Mouse (Mus musculus) intestine, postnatal 0 days (tissue): ENCODE measurements around the gene Prmt1. TPM values are rescaled to one million over a fixed set of nuclear protein-coding genes. Genes with fewer than 3 reads are reported as not detected.

Source experiments
- ATAC-seq: fragments of 200-750 bp; cut with Nextera tagmentation; 2 replicates; pipeline ENCODE4 v1.8.0; 2017; ENCODE audit warnings: mild to moderate bottlenecking, moderate TSS enrichment, moderate library complexity
- H3K27ac ChIP-seq: fragments of 300-500 bp; sonication (generic); 2 replicates; pipeline ENCODE4 v1.5.1; 2014; ENCODE audit warnings: mild to moderate bottlenecking, low read depth, low read length, moderate library complexity
- H3K27me3 ChIP-seq: fragments of 300-500 bp; sonication (generic); replicated peaks from 2 replicates; pipeline ENCODE4 v1.6.1; 2014; ENCODE audit warnings: low read length, mixed read lengths; ENCODE audit not compliant: control insufficient read depth, insufficient read depth
- H3K36me3 ChIP-seq: fragments of 300-500 bp; sonication (generic); 2 replicates; pipeline ENCODE4 v1.6.1; 2014; ENCODE audit warnings: mild to moderate bottlenecking, moderate library complexity; ENCODE audit not compliant: control insufficient read depth, insufficient read depth
- H3K4me1 ChIP-seq: fragments of 300-500 bp; sonication (generic); replicated peaks from 2 replicates; pipeline ENCODE4 v1.6.1; 2014; ENCODE audit warnings: antibody characterized with exemption, low read length, mixed read lengths; ENCODE audit not compliant: control insufficient read depth, insufficient read depth
- H3K4me2 ChIP-seq: fragments of 300-500 bp; sonication (generic); replicated peaks from 2 replicates; pipeline ENCODE4 v1.6.1; 2014; ENCODE audit warnings: low read depth, mild to moderate bottlenecking, moderate library complexity
- H3K4me3 ChIP-seq: fragments of 300-500 bp; sonication (generic); 2 replicates; pipeline ENCODE4 v1.5.1; 2014; ENCODE audit warnings: low read depth, low read length
- H3K9ac ChIP-seq: fragments of 300-500 bp; sonication (generic); 2 replicates; pipeline ENCODE4 v1.6.1; 2014; ENCODE audit warnings: mild to moderate bottlenecking, low read depth, low read length
- H3K9me3 ChIP-seq: fragments of 300-500 bp; sonication (generic); 2 replicates; pipeline ENCODE4 v1.6.1; 2016; ENCODE audit warnings: mixed run types; ENCODE audit not compliant: control insufficient read depth
- CTCF ChIP-seq: sonication (generic); IDR thresholded peaks from 2 replicates; pipeline ENCODE4 v1.5.1; 2016; ENCODE audit warnings: low read depth, mild to moderate bottlenecking, control low read depth, antibody characterized with exemption, moderate library complexity
- WGBS: fragments of 180-500 bp; shearing (Covaris S2); extraction: QIAGEN DNeasy Blood & Tissue Kit; methylation state at CpG from one replicate; pipeline ENCODE4 v1.1.7; 2014; 5-methylcytosine and 5-hydroxymethylcytosine counted together
- polyA plus RNA-seq: library from polyadenylated mRNA; unstranded; fragments of >200 nt; fragmentation: Nextera tagmentation; extraction: Ambion mirVana; gene quantifications from 2 replicates; pipeline ENCODE4 v1.2.1, GENCODE M21; 2015

The Prmt1 gene
- polyA plus RNA-seq: 124 and 130 TPM in 2 replicates

GRCm38 (mm10) chr7:44986192-44986878 lies at the start of gene Prmt1:
Prmt1 (minus strand) TSS chr7:44986568.
- Histone ChIP-seq H3K4me1 (no peaks in the 10 kb centered on the region), H3K4me2 (peak within 1 kb of the TSS; percentile 81), H3K36me3 (peaks cover 16% of the 10 kb centered on the region), H3K4me3 (peak within 1 kb of the TSS; percentile 70), H3K27me3 (no peaks in the 10 kb centered on the region), H3K27ac (peak within 1 kb of the TSS; percentile 86), H3K9me3 (no peaks in the 10 kb centered on the region), H3K9ac (peak within 1 kb of the TSS; percentile 81)
- 0% methylated on average over 42 of the region's 42 CpGs for WGBS
- TF ChIP-seq CTCF: no peak
- ATAC-seq: peak; percentile 97

GRCm38 (mm10) chr7:45035631-45036030 lies 49.3 kb upstream of the Prmt1 start:
- WGBS: 82% methylated on average over 3 of the region's 3 CpGs
- Histone ChIP-seq H3K9me3 (no peaks in the 10 kb centered on the region), H3K36me3 (peaks cover 70% of the 10 kb centered on the region), H3K4me2 (no peak overlapping the region), H3K27me3 (no peaks in the 10 kb centered on the region), H3K4me3 (no peak overlapping the region), H3K4me1 (no peaks in the 10 kb centered on the region), H3K27ac (no peak overlapping the region), H3K9ac (no peak overlapping the region)
- no peak for ATAC-seq
- TF ChIP-seq CTCF: no peak

GRCm38 (mm10) chr7:45033722-45034359 lies 47.5 kb upstream of the Prmt1 start:
- no peak for ATAC-seq
- no peak for TF ChIP-seq CTCF
- Histone ChIP-seq H3K27ac (no peak overlapping the region), H3K4me2 (no peak overlapping the region), H3K4me1 (no peaks in the 10 kb centered on the region), H3K4me3 (no peak overlapping the region), H3K36me3 (peaks cover 70% of the 10 kb centered on the region), H3K27me3 (no peaks in the 10 kb centered on the region), H3K9me3 (no peaks in the 10 kb centered on the region), H3K9ac (no peak overlapping the region)
- 95% methylated on average over 19 of the region's 19 CpGs for WGBS

GRCm38 (mm10) chr7:45030857-45031256 lies 44.5 kb upstream of the Prmt1 start:
- Histone ChIP-seq H3K9me3 (no peaks in the 10 kb centered on the region), H3K36me3 (peaks cover 76% of the 10 kb centered on the region), H3K27ac (no peak overlapping the region; the same call in 1 of the 2 replicates), H3K4me3 (no peak overlapping the region), H3K27me3 (no peaks in the 10 kb centered on the region), H3K9ac (no peak overlapping the region), H3K4me1 (no peaks in the 10 kb centered on the region), H3K4me2 (no peak overlapping the region)
- no peak for TF ChIP-seq CTCF
- no peak for ATAC-seq
- 95% methylated on average over 8 of the region's 8 CpGs for WGBS

GRCm38 (mm10) chr7:45029995-45030394 lies 43.6 kb upstream of the Prmt1 start:
- Histone ChIP-seq H3K4me3 (no peak overlapping the region), H3K4me2 (no peak overlapping the region), H3K27me3 (no peaks in the 10 kb centered on the region), H3K9ac (no peak overlapping the region), H3K9me3 (no peaks in the 10 kb centered on the region), H3K36me3 (peaks cover 73% of the 10 kb centered on the region), H3K4me1 (no peaks in the 10 kb centered on the region), H3K27ac (no peak overlapping the region)
- whole genome bisulfite sequencing: 87% methylated on average over 6 of the region's 6 CpGs
- no peak for ATAC-seq
- no peak for TF ChIP-seq CTCF

- no peak for TF ChIP-seq CTCF
- no peaks in the 10 kb centered on the region for H3K27me3 ChIP-seq
- no peak for ATAC-seq
- peaks cover 57% of the 10 kb centered on the region for H3K36me3 ChIP-seq
- H3K4me2 ChIP-seq: no peak overlapping the region
- H3K4me3 ChIP-seq: no peak overlapping the region
- no peaks in the 10 kb centered on the region for H3K4me1 ChIP-seq
- no peak overlapping the region for H3K27ac ChIP-seq
- H3K9me3 ChIP-seq: no peaks in the 10 kb centered on the region
- no peak overlapping the region for H3K9ac ChIP-seq
- 84% methylated on average over 11 of the region's 11 CpGs for WGBS
These were observed 42.0 kb upstream of the Prmt1 start for GRCm38 (mm10) chr7:45028351-45028750.
